Mouse (Mus musculus): ENCODE measurements around the gene Csnk1g1. TPM values are rescaled to one million over a fixed set of nuclear protein-coding genes. Genes with fewer than 3 reads are reported as not detected.

Csnk1g1 gene
- polyA plus RNA-seq, 1 experiment = 69.5 TPM

DNA sequence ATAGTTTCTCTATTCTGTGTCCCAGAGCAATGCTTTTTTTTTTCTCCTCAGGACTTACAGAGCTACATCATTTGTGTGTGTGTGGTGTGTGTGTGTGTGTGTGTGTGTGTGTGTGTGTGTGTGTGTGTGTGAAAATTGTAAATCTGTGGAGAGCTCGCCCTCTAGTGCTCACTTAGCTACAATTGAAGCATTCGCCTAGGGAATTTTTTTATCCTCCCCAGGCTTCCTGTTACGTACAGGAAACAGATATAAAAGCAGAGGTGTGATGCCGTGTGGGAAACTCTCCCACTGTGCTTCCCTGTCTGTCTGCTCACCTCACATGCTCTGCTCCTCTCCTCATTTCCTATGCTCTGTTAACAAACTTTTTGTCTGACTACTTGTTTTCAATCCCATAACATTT is 95.7 kb downstream of the Csnk1g1 start:
- Histone ChIP-seq H3K27ac (ENCODE audit: insufficient read depth, low read length) (no peak overlapping the region), H3K27me3 (ENCODE audit: control insufficient read depth, insufficient read depth, low read length, poor library complexity, severe bottlenecking) (no peaks in the 10 kb centered on the region), H3K36me3 (ENCODE audit: control insufficient read depth, insufficient read depth, low read length, poor library complexity, severe bottlenecking) (peaks cover 16% of the 10 kb centered on the region), H3K4me3 (ENCODE audit: low read depth, low read length) (no peak overlapping the region), H3K9ac (ENCODE audit: low read depth, poor library complexity, severe bottlenecking) (no peak overlapping the region), H3K4me1 (ENCODE audit: control insufficient read depth, insufficient read depth, low read length) (no peaks in the 10 kb centered on the region), H3K9me3 (replicated peaks; ENCODE audit: control insufficient read depth, insufficient read depth, low read length, poor library complexity, severe bottlenecking) (no peaks in the 10 kb centered on the region)
- TF ChIP-seq POLR2A (IDR thresholded peaks at IDR 0.05; ENCODE audit: insufficient read depth, low read length) (no peak), CTCF (IDR thresholded peaks at IDR 0.05; ENCODE audit: low read depth, low read length) (no peak), EP300 (IDR thresholded peaks at IDR 0.05; ENCODE audit: insufficient read depth, low read depth, low read length) (no peak)

DNA sequence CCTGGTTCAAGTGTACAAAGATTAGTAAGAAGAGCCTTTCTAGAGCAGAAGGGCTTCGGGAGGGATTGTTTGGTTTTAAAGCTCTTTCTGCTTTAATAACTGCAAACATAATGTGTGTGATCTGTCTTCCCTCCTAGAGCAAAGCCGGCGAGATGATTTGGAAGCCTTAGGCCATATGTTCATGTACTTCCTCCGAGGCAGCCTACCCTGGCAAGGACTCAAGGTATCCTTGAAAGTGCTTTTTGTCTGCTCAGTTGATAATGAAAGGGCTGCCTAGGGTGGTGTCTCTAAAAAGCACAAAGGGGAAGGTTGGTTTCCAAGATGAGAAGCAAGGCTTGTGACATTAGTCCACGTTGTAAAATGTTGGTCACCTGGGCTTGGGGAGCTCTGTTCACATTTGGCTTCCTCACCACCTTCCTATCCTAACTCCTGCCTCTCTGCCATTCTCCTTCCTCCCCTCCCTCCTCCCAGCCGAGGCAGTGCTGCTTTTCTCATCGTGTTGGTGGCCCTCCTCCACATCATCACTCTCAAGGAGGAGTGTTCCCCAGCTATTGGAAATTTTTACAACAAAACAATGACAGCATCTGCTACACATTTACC is 99.0 kb downstream of the Csnk1g1 start:
- H3K4me1 ChIP-seq (ENCODE audit: control insufficient read depth, insufficient read depth, low read length) = no peaks in the 10 kb centered on the region
- H3K4me3 ChIP-seq (ENCODE audit: low read depth, low read length) = no peak overlapping the region
- H3K27me3 ChIP-seq (ENCODE audit: control insufficient read depth, insufficient read depth, low read length, poor library complexity, severe bottlenecking) = no peaks in the 10 kb centered on the region
- peaks cover 13% of the 10 kb centered on the region for H3K36me3 ChIP-seq (ENCODE audit: control insufficient read depth, insufficient read depth, low read length, poor library complexity, severe bottlenecking)
- no peak overlapping the region for H3K9ac ChIP-seq (ENCODE audit: low read depth, poor library complexity, severe bottlenecking)
- no peaks in the 10 kb centered on the region for H3K9me3 ChIP-seq (replicated peaks; ENCODE audit: control insufficient read depth, insufficient read depth, low read length, poor library complexity, severe bottlenecking)
- no peak overlapping the region for H3K27ac ChIP-seq (ENCODE audit: insufficient read depth, low read length)
- no peak for TF ChIP-seq CTCF (IDR thresholded peaks at IDR 0.05; ENCODE audit: low read depth, low read length)
- no peak for TF ChIP-seq POLR2A (IDR thresholded peaks at IDR 0.05; ENCODE audit: insufficient read depth, low read length)
- TF ChIP-seq EP300 (IDR thresholded peaks at IDR 0.05; ENCODE audit: insufficient read depth, low read depth, low read length) = no peak

DNA sequence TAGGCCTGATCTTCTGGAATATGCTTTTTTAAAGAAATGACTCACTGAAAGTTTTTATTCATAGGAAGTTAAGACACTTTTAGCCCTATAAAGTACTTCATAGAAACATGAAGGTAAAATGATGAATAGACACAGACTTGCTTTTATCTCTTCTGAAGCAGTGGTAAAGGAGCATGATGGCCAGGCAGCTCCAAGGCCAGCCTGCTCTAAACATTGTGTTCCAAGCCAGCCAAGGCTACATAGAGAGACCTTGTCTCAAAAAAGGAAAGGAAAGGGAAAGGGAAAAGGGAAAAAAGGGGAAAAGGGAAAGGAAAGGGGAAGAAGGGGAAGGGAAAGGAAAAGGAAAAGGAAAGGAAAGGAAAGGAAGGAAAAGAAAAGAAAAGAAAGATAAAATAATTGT is 111.9 kb downstream of the Csnk1g1 start:
- H3K4me3 ChIP-seq (ENCODE audit: low read depth, low read length) = no peak overlapping the region
- no peak overlapping the region for H3K9ac ChIP-seq (ENCODE audit: low read depth, poor library complexity, severe bottlenecking)
- no peaks in the 10 kb centered on the region for H3K4me1 ChIP-seq (ENCODE audit: control insufficient read depth, insufficient read depth, low read length)
- H3K9me3 ChIP-seq (replicated peaks; ENCODE audit: control insufficient read depth, insufficient read depth, low read length, poor library complexity, severe bottlenecking) = no peaks in the 10 kb centered on the region
- H3K27ac ChIP-seq (ENCODE audit: insufficient read depth, low read length) = no peak overlapping the region
- H3K27me3 ChIP-seq (ENCODE audit: control insufficient read depth, insufficient read depth, low read length, poor library complexity, severe bottlenecking) = no peaks in the 10 kb centered on the region
- TF ChIP-seq EP300 (IDR thresholded peaks at IDR 0.05; ENCODE audit: insufficient read depth, low read depth, low read length) (no peak), CTCF (IDR thresholded peaks at IDR 0.05; ENCODE audit: low read depth, low read length) (no peak), POLR2A (IDR thresholded peaks at IDR 0.05; ENCODE audit: insufficient read depth, low read length) (no peak)
- peaks cover 11% of the 10 kb centered on the region for H3K36me3 ChIP-seq (ENCODE audit: control insufficient read depth, insufficient read depth, low read length, poor library complexity, severe bottlenecking)

DNA sequence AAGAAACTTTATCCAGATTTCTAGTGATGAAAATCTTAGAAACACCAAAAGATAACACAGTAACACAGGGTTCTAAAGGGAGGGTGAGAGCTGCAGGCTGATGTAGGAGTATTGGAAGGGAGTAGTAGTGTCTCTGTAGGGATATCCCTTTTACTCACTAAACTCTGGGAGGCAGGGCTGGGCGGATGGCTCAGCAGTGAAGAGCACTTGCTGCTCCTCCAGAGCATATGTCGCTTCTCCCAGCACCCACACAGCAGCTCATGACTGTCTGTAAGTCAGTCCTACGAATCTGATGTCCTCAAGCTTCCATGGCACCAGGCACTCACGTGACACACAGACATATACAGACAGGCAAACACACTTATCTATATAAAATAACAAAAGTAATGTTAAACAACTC is 129.4 kb downstream of the Csnk1g1 start:
- H3K27me3 ChIP-seq (ENCODE audit: control insufficient read depth, insufficient read depth, low read length, poor library complexity, severe bottlenecking) = no peaks in the 10 kb centered on the region
- no peak overlapping the region for H3K9ac ChIP-seq (ENCODE audit: low read depth, poor library complexity, severe bottlenecking)
- H3K27ac ChIP-seq (ENCODE audit: insufficient read depth, low read length) = no peak overlapping the region
- H3K36me3 ChIP-seq (ENCODE audit: control insufficient read depth, insufficient read depth, low read length, poor library complexity, severe bottlenecking) = peaks cover 10% of the 10 kb centered on the region
- no peaks in the 10 kb centered on the region for H3K9me3 ChIP-seq (replicated peaks; ENCODE audit: control insufficient read depth, insufficient read depth, low read length, poor library complexity, severe bottlenecking)
- TF ChIP-seq CTCF (IDR thresholded peaks at IDR 0.05; ENCODE audit: low read depth, low read length) = no peak
- TF ChIP-seq POLR2A (IDR thresholded peaks at IDR 0.05; ENCODE audit: insufficient read depth, low read length) = no peak
- no peak for TF ChIP-seq EP300 (IDR thresholded peaks at IDR 0.05; ENCODE audit: insufficient read depth, low read depth, low read length)
- H3K4me3 ChIP-seq (ENCODE audit: low read depth, low read length) = no peak overlapping the region
- no peaks in the 10 kb centered on the region for H3K4me1 ChIP-seq (ENCODE audit: control insufficient read depth, insufficient read depth, low read length)

DNA sequence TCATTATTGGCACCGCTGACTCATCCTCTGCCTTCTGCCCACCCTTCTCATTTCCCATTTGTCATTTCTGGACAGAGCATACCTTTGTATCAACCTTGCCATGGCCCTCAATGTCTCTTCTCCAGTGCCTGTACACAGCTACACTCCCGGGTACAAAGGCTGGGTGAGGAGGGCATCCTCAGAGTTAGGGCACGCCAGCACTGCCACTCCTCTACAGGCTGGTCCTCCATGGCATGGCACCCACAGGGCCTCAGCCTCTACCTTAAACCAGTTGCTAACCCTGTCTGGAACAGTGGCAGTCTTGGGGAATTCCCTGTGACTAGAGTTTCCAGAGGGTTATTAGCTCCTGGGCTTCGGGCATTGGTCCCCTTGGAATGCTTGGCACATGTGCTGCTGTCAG is 129.9 kb downstream of the Csnk1g1 start:
- Histone ChIP-seq H3K27ac (ENCODE audit: insufficient read depth, low read length) (no peak overlapping the region), H3K36me3 (ENCODE audit: control insufficient read depth, insufficient read depth, low read length, poor library complexity, severe bottlenecking) (peaks cover 10% of the 10 kb centered on the region), H3K9ac (ENCODE audit: low read depth, poor library complexity, severe bottlenecking) (no peak overlapping the region), H3K27me3 (ENCODE audit: control insufficient read depth, insufficient read depth, low read length, poor library complexity, severe bottlenecking) (no peaks in the 10 kb centered on the region), H3K4me3 (ENCODE audit: low read depth, low read length) (no peak overlapping the region), H3K4me1 (ENCODE audit: control insufficient read depth, insufficient read depth, low read length) (no peaks in the 10 kb centered on the region), H3K9me3 (replicated peaks; ENCODE audit: control insufficient read depth, insufficient read depth, low read length, poor library complexity, severe bottlenecking) (no peaks in the 10 kb centered on the region)
- TF ChIP-seq POLR2A (IDR thresholded peaks at IDR 0.05; ENCODE audit: insufficient read depth, low read length) = no peak
- TF ChIP-seq EP300 (IDR thresholded peaks at IDR 0.05; ENCODE audit: insufficient read depth, low read depth, low read length) = no peak
- TF ChIP-seq CTCF (IDR thresholded peaks at IDR 0.05; ENCODE audit: low read depth, low read length) = no peak

DNA sequence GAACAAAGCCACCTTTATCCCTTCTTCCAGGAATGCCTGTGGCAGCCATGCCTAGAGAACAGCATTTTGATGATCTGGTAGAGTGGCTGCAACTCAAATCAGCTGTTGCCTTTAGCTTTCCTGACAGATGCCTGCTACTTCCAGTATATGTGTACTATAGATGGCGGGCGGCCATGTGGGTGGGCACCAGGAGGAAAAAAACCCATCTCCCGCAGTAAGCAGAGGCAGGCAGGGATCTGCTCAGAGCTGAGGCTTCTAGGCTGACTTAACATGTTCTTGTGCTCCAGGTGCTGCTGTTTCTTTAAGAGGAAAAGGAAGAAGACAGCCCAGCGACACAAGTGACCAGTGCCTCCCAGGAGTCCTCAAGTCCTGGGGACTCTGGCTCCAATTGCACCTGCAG is 130.6 kb downstream of the Csnk1g1 start:
- TF ChIP-seq CTCF (IDR thresholded peaks at IDR 0.05; ENCODE audit: low read depth, low read length) (no peak), EP300 (IDR thresholded peaks at IDR 0.05; ENCODE audit: insufficient read depth, low read depth, low read length) (no peak), POLR2A (IDR thresholded peaks at IDR 0.05; ENCODE audit: insufficient read depth, low read length) (no peak)
- H3K4me1 ChIP-seq (ENCODE audit: control insufficient read depth, insufficient read depth, low read length) = no peaks in the 10 kb centered on the region
- no peak overlapping the region for H3K27ac ChIP-seq (ENCODE audit: insufficient read depth, low read length)
- no peak overlapping the region for H3K4me3 ChIP-seq (ENCODE audit: low read depth, low read length)
- no peaks in the 10 kb centered on the region for H3K27me3 ChIP-seq (ENCODE audit: control insufficient read depth, insufficient read depth, low read length, poor library complexity, severe bottlenecking)
- peaks cover 10% of the 10 kb centered on the region for H3K36me3 ChIP-seq (ENCODE audit: control insufficient read depth, insufficient read depth, low read length, poor library complexity, severe bottlenecking)
- H3K9ac ChIP-seq (ENCODE audit: low read depth, poor library complexity, severe bottlenecking) = no peak overlapping the region
- H3K9me3 ChIP-seq (replicated peaks; ENCODE audit: control insufficient read depth, insufficient read depth, low read length, poor library complexity, severe bottlenecking) = no peaks in the 10 kb centered on the region
